Mouse (Mus musculus): ENCODE results near the gene Zfp981.
"Not testable (repeated sequence)": the region's sequence is repeated elsewhere in the genome, so short reads cannot be mapped to it uniquely, and the experiment has no call there.

Gene Zfp981

GRCm38 (mm10) chr4:146485183-146485939 lies 16.5 kb upstream of the Zfp981 start:
- DNase-seq (ENCODE audit: low spot score): not testable (repeated sequence)

- not testable (repeated sequence) for DNase-seq (ENCODE audit: low spot score)
Observed at GRCm38 (mm10) chr4:146486753-146487152, 15.1 kb upstream of the Zfp981 start.

DNA sequence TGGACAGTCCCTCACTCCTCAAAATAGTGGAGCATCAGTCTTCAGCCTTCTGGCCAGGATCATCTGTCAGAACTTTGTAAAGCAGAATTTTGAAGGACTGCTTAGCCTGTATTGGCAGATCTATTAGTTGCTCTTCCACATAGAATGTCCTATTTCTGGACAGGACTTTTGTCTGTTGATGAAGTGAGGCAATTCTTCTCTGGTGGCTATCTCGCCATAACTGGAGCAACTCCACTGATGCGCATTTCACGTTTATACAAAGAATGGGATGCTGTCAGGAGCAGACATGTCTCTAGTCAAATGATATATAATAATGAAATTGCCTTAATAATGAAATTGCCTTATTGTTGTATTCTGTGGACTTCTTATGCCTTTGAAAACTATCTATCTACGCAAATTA lies 12.6 kb upstream of the Zfp981 start:
- not testable (repeated sequence) for DNase-seq (ENCODE audit: low spot score)

- DNase-seq (ENCODE audit: low spot score): not testable (repeated sequence)
Observed at GRCm38 (mm10) chr4:146491993-146492392, 9.8 kb upstream of the Zfp981 start.

DNA sequence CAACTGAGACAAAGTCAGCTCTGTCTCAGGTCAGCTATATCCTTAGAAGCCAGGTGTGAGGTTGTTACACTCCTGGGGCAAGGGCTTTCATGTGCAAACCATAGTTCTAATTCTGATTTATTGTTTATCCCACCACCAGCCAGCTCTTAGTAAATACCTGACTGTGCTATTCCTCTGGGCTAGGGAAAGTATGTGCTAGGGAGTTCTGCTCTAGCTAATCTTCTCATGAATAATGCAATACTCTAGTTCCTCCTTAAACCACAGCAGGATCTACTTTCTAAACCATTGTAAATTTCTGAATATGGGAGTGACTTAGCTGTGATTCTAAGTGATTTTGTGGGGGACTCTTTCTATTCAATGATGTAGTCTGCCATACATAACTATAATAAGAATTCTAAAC lies 9.4 kb upstream of the Zfp981 start:
- DNase-seq (ENCODE audit: low spot score): no peak

DNA sequence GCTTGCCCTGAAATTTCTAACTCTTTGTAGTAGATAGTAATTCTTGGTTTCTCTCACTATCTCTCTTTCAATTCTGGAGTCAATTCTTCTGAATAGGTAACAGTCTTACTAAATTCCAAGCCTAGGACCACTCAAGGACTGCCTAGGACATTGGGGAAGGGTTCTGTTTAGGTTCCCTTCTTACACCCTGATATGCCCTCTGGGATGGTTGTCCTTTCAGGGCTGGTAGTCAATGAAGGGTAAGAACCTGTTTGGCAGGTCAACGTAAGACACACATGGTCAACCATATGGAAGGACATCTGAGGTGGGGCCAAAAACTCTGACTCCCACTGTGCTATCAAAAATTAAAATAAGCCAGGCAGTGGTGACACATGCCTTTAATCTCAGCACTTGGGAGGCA lies 9.0 kb upstream of the Zfp981 start:
- DNase-seq (ENCODE audit: low spot score): no peak

DNA sequence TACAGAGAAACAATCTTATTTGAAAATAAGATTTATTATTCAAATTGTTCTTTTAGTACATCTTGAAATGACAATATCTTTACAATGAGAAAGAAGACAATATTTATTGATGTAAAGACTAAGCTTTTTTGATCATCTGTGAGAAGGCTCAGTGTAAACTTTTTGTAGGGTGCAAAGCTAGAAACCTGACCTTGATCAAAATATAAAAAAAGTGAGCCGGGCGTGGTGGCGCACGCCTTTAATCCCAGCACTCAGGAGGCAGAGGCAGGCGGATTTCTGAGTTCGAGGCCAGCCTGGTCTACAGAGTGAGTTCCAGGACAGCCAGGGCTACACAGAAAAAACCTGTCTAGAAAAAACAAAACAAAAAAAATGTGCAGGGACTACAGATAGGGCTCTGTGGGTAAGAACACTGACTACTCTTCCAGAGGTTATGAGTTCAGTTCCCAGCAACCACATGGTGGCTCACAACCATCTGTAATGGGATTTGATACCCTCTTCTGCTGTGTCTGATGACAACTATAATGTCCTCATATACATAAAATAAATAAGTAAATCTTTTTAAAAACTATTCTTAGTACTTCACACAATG lies 8.4 kb upstream of the Zfp981 start:
- not testable (repeated sequence) for DNase-seq (ENCODE audit: low spot score)

- DNase-seq (ENCODE audit: low spot score): no peak
Observed at GRCm38 (mm10) chr4:146494980-146495379, 6.8 kb upstream of the Zfp981 start.

DNA sequence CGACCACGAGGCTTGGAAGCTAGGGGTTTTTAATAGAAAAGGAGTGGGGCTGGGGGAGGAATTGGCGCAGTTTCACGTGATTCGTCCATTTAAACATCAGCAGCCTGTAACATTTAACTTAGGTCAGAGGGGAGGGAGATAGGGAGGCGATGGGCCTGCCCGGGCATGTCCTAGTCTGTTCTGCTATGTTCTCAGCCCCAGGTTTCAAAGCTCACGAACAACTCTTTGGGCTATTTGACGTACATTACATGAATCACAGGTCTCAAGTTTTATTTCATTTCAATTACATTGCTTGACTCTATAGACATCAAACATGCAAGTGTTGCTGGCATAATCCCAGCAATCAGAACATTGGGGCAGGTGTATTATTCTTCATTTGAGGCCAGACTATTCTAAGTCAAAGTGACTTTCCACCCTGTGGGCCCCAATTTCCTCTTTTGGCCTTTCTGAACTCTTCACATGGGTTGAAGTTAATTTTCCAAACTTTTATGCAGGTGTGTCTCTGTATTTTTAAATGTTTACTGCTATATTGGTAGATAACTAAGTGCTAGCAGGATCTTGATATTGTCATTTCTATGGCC lies 4.0 kb upstream of the Zfp981 start:
- DNase-seq (ENCODE audit: low spot score): not testable (repeated sequence)

- not testable (repeated sequence) for DNase-seq (ENCODE audit: low spot score)
Observed at GRCm38 (mm10) chr4:146509029-146509428, 7.2 kb downstream of the Zfp981 start.

- not testable (repeated sequence) for DNase-seq (ENCODE audit: low spot score)
Observed at GRCm38 (mm10) chr4:146511871-146512270, 10.0 kb downstream of the Zfp981 start.

DNA sequence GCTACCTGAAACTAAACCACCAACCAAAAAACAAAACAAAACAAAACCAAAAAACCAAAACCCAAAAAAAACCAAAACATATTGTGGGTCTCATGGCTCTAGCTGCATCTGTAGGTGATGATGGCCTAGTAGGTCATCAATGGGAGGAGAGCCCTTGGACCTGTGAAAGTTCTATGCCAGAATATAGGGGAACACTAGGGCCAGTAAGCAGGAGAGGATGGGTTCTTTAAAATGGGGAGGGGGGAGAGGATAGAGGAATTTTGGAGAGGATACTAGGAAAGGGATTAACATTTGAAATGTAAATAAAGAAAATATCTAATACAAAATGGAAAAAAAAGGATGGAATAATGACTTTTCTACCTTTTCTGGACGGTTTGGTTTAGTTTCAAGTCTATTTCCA lies 14.6 kb downstream of the Zfp981 start:
- DNase-seq (ENCODE audit: low spot score): no peak

DNA sequence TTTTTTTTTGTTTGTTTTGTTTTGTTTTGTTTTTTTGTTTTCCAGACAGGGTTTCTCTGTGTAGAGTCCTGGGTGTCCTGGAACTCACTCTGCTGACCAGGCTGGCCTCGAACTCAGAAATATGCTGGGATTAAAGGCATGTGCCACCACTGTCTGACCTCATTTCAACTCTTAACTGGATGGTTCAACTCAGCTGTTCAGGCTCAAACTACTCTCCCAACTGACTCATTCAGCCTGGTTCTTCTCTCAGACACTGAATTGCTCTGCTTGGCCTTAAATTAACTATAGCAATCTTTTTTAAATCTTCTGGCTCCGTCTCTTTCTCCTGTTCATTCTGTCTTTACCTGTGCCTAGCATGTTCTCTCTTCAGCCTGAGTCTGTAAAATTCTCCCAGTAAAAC lies 15.3 kb downstream of the Zfp981 start:
- not testable (repeated sequence) for DNase-seq (ENCODE audit: low spot score)

DNA sequence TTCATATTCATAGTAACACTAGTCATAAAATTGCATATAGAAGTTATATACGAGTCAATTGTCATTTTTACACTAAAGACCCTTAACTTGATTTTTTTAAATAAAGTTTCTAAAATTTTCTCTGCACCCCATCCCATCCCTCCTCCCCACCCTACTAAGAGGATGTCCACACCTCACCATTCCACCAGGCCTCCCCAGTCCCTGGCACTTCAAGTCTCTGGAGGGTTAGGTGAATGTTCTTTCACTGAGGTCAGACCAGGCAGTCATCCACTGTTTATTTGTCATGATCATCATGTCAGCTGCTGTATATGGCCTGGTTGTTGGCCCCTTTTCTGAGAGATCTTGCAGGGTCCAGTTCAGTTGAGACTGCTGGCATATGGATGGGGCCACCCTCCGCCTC lies 18.9 kb downstream of the Zfp981 start:
- no peak for DNase-seq (ENCODE audit: low spot score)

DNA sequence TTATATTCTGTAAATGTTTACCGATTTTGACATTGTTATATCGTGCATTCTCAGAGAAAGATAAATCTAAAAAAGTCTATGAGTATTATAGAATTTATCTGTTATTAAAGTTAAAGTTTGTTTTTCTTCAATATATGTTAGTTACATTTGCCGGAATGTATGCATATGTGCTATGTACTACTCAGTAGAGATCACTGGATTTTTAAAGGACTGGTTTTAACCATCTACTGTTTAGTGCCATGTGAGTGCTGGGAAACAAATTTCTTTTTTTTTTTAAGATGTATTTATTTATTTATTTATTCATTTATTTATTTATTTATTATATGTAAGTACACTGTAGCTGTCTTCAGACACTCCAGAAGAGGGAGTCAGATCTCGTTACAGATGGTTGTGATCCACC lies 32.7 kb downstream of the Zfp981 start:
- no peak for DNase-seq (ENCODE audit: low spot score)

GRCm38 (mm10) chr4:146535883-146536282 lies 34.1 kb downstream of the Zfp981 start:
- no peak for DNase-seq (ENCODE audit: low spot score)

DNA sequence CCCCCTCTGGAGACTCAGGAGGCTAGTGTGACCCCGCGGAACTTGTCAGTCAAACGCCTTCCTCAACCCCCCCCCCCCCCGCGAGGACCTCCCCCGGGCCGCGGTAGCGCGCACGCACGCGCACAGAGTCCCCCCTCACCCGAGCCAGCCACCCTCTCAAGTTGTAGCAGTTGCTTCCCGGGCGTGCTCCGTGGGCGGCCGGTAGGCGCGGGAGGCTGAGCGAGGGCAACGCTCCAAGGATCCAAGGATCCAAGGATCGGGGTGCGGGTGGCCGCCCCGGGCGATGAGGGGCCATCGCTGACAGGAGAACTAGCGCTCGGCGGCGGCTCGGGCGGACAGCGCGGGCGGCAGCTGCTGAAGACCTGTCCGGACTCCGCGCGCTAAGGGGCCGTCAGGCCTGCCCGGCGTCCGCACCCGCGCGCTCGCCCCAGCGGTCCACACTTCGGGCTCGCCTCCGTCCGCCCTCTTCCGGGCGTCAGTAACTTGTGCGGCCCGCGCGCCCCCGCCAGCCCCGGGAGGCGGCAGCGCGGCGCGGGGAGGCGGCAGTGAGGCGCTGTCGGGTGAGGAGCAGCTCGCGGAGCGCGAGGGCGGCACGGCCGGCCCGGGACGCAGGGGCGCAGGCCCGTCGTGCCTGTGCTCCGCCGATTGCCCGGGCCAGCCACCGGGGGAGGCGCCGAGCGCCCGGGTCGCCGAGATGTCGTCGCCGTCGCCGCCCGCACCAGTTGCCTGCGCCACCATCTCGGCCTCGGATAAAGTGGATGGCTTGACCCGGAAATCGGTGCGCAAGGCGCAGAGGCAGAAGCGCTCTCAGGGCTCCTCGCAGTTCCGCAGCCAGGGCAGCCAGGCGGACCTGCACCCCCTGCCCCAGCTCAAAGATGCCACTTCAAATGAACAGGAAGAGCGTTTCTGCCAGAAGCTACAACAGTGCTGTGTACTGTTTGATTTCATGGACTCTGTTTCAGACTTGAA lies 78.4 kb downstream of the Zfp981 start:
- DNase-seq (ENCODE audit: low spot score): not testable (repeated sequence)
